Mouse (Mus musculus) neural tube, embryonic 13.5 days (tissue): ENCODE data around the gene Cdc6. TPM values are rescaled to one million over a fixed set of nuclear protein-coding genes. Genes with fewer than 3 reads are reported as not detected.

Experiments
- ATAC-seq: fragments of 200-750 bp; cut with Nextera tagmentation; 2 replicates; pipeline ENCODE4 v1.8.0; 2017; ENCODE audit warnings: low read depth, mild to moderate bottlenecking, moderate TSS enrichment, moderate library complexity
- H3K27ac ChIP-seq: fragments of 300-500 bp; sonication (generic); replicated peaks from 2 replicates; pipeline ENCODE4 v1.5.1; 2015; ENCODE audit warnings: moderate library complexity, mild to moderate bottlenecking, inconsistent platforms
- H3K27me3 ChIP-seq: fragments of 300-500 bp; sonication (generic); 2 replicates; pipeline ENCODE4 v1.6.1; 2015; ENCODE audit warnings: mild to moderate bottlenecking, inconsistent platforms
- H3K36me3 ChIP-seq: fragments of 300-500 bp; sonication (generic); 2 replicates; pipeline ENCODE4 v1.6.1; 2015; ENCODE audit warnings: mild to moderate bottlenecking, inconsistent platforms
- H3K4me1 ChIP-seq: fragments of 300-500 bp; sonication (generic); replicated peaks from 2 replicates; pipeline ENCODE4 v1.6.1; 2015; ENCODE audit warnings: inconsistent platforms
- H3K4me2 ChIP-seq: fragments of 300-500 bp; sonication (generic); 2 replicates; pipeline ENCODE4 v1.6.1; 2015; ENCODE audit warnings: inconsistent platforms, mild to moderate bottlenecking, moderate library complexity
- H3K4me3 ChIP-seq: fragments of 300-500 bp; sonication (generic); 2 replicates; pipeline ENCODE4 v1.5.1; 2015; ENCODE audit warnings: mild to moderate bottlenecking, inconsistent platforms
- H3K9ac ChIP-seq: fragments of 300-500 bp; sonication (generic); 2 replicates; pipeline ENCODE4 v1.6.1; 2015; ENCODE audit warnings: moderate library complexity, mild to moderate bottlenecking, inconsistent platforms
- H3K9me3 ChIP-seq: fragments of 300-500 bp; sonication (generic); 2 replicates; pipeline ENCODE4 v1.6.1; 2016; ENCODE audit warnings: inconsistent platforms
- WGBS: fragments of 180-500 bp; shearing (Covaris S2); methylation state at CpG from one replicate; pipeline ENCODE4 v1.1.7; 2015; 5-methylcytosine and 5-hydroxymethylcytosine counted together
- polyA plus RNA-seq: library from polyadenylated mRNA; unstranded; fragments of >200 nt; fragmentation: Nextera tagmentation; extraction: Ambion mirVana; gene quantifications from 2 replicates; pipeline ENCODE4 v1.2.1, GENCODE M21; 2015

Gene Cdc6
- polyA plus RNA-seq, 1 experiment from 2014 or later = 4.2 TPM

- no peaks in the 10 kb centered on the region for H3K36me3 ChIP-seq
- peak overlapping the region; percentile 76 for H3K9ac ChIP-seq
- H3K4me2 ChIP-seq = peak overlapping the region; percentile 87
- H3K9me3 ChIP-seq = no peaks in the 10 kb centered on the region
- peak overlapping the region; percentile 93 for H3K27ac ChIP-seq
- 2% methylated on average over 15 of the region's 15 CpGs for WGBS
- H3K4me3 ChIP-seq = peak overlapping the region; percentile 57
- peak; percentile 19 for ATAC-seq
- H3K27me3 ChIP-seq = no peaks in the 10 kb centered on the region
- peaks cover 90% of the 10 kb centered on the region for H3K4me1 ChIP-seq
Measured at GRCm38 (mm10) chr11:98941826-98942550, 34.4 kb downstream of the Cdc6 start.

GRCm38 (mm10) chr11:98942555-98942922 is 34.9 kb downstream of the Cdc6 start:
- no peak for ATAC-seq
- Histone ChIP-seq H3K9ac (peak overlapping the region; percentile 76), H3K4me2 (peak overlapping the region; percentile 87)

GRCm38 (mm10) chr11:98942923-98943641 is 35.5 kb downstream of the Cdc6 start:
- Histone ChIP-seq H3K4me2 (peak overlapping the region; percentile 87), H3K9me3 (no peaks in the 10 kb centered on the region), H3K9ac (peak overlapping the region; percentile 76), H3K27ac (peak overlapping the region; percentile 93), H3K36me3 (no peaks in the 10 kb centered on the region), H3K27me3 (no peaks in the 10 kb centered on the region), H3K4me1 (peaks cover 91% of the 10 kb centered on the region), H3K4me3 (no peak overlapping the region)
- peak; percentile 16; the same call in 1 of the 2 replicates for ATAC-seq
- WGBS = 68% methylated on average over 8 of the region's 8 CpGs

More at GRCm38 (mm10) chr11:98942555-98942922, 34.9 kb downstream of the Cdc6 start:
- Histone ChIP-seq H3K4me1 (peaks cover 93% of the 10 kb centered on the region), H3K27me3 (no peaks in the 10 kb centered on the region), H3K36me3 (no peaks in the 10 kb centered on the region), H3K9me3 (no peaks in the 10 kb centered on the region), H3K4me3 (peak overlapping the region; percentile 57), H3K27ac (peak overlapping the region; percentile 93)
- 45% methylated on average over 3 of the region's 3 CpGs for WGBS

- 32% methylated on average over 14 of the region's 14 CpGs for WGBS
- Histone ChIP-seq H3K4me1 (peaks cover 83% of the 10 kb centered on the region), H3K9ac (peak overlapping the region; percentile 76), H3K36me3 (no peaks in the 10 kb centered on the region), H3K27me3 (no peaks in the 10 kb centered on the region), H3K4me3 (no peak overlapping the region), H3K4me2 (peak overlapping the region; percentile 87), H3K9me3 (no peaks in the 10 kb centered on the region), H3K27ac (peak overlapping the region; percentile 93)
- ATAC-seq = no peak
Measured at GRCm38 (mm10) chr11:98943741-98944461, 36.3 kb downstream of the Cdc6 start.

- no peak for ATAC-seq
- Histone ChIP-seq H3K27ac (peak overlapping the region; percentile 93; the same call in 1 of the 2 replicates), H3K9ac (peak overlapping the region; percentile 38)
Measured at GRCm38 (mm10) chr11:98944897-98945604, 37.5 kb downstream of the Cdc6 start.

GRCm38 (mm10) chr11:98945605-98945977 is 38.0 kb downstream of the Cdc6 start:
- Histone ChIP-seq H3K4me1 (peaks cover 82% of the 10 kb centered on the region), H3K9ac (no peak overlapping the region), H3K36me3 (peaks cover 6% of the 10 kb centered on the region; the same call in 1 of the 2 replicates), H3K4me2 (no peak overlapping the region), H3K27me3 (no peaks in the 10 kb centered on the region), H3K9me3 (no peaks in the 10 kb centered on the region), H3K4me3 (no peak overlapping the region), H3K27ac (no peak overlapping the region)
- 70% methylated on average over 3 of the region's 3 CpGs for WGBS
- no peak for ATAC-seq

More at GRCm38 (mm10) chr11:98944897-98945604, 37.5 kb downstream of the Cdc6 start:
- H3K9me3 ChIP-seq = no peaks in the 10 kb centered on the region
- H3K4me1 ChIP-seq = peaks cover 82% of the 10 kb centered on the region
- H3K4me2 ChIP-seq = no peak overlapping the region
- WGBS = 44% methylated on average over 11 of the region's 11 CpGs
- 0 out of 2 replicates have a peak, but pooled peaks cover under 1% of the 10 kb centered on the region for H3K36me3 ChIP-seq
- no peak overlapping the region for H3K4me3 ChIP-seq
- H3K27me3 ChIP-seq = no peaks in the 10 kb centered on the region

GRCm38 (mm10) chr11:98947969-98948569 is 40.5 kb downstream of the Cdc6 start:
- no peak overlapping the region for H3K4me3 ChIP-seq
- peaks cover 7% of the 10 kb centered on the region; the same call in 1 of the 2 replicates for H3K36me3 ChIP-seq
- no peak overlapping the region; the same call in 1 of the 2 replicates for H3K27ac ChIP-seq
- no peak for ATAC-seq
- H3K9ac ChIP-seq = no peak overlapping the region
- H3K4me1 ChIP-seq = peaks cover 76% of the 10 kb centered on the region
- no peaks in the 10 kb centered on the region for H3K9me3 ChIP-seq
- H3K27me3 ChIP-seq = no peaks in the 10 kb centered on the region
- H3K4me2 ChIP-seq = no peak overlapping the region
- 79% methylated on average over 18 of the region's 18 CpGs for WGBS

- WGBS = 76% methylated on average over 11 of the region's 12 CpGs
- H3K4me1 ChIP-seq = peaks cover 75% of the 10 kb centered on the region
- no peak overlapping the region for H3K4me3 ChIP-seq
- H3K4me2 ChIP-seq = no peak overlapping the region
- no peaks in the 10 kb centered on the region for H3K9me3 ChIP-seq
- no peak for ATAC-seq
- peaks cover 7% of the 10 kb centered on the region; the same call in 1 of the 2 replicates for H3K36me3 ChIP-seq
- H3K27ac ChIP-seq = no peak overlapping the region
- H3K27me3 ChIP-seq = no peaks in the 10 kb centered on the region
- no peak overlapping the region for H3K9ac ChIP-seq
Measured at GRCm38 (mm10) chr11:98949242-98949957, 41.8 kb downstream of the Cdc6 start.

- H3K4me3 ChIP-seq = no peak overlapping the region
- H3K4me1 ChIP-seq = peaks cover 75% of the 10 kb centered on the region
- H3K9ac ChIP-seq = no peak overlapping the region
- WGBS = 90% methylated on average over 7 of the region's 7 CpGs
- no peak overlapping the region for H3K4me2 ChIP-seq
- H3K27me3 ChIP-seq = no peaks in the 10 kb centered on the region
- no peak overlapping the region for H3K27ac ChIP-seq
- ATAC-seq = no peak
- no peaks in the 10 kb centered on the region for H3K9me3 ChIP-seq
- peaks cover 7% of the 10 kb centered on the region; the same call in 1 of the 2 replicates for H3K36me3 ChIP-seq
Measured at GRCm38 (mm10) chr11:98949958-98950460, 42.4 kb downstream of the Cdc6 start.

- no peak for ATAC-seq
- Histone ChIP-seq H3K27me3 (no peaks in the 10 kb centered on the region), H3K9ac (no peak overlapping the region), H3K27ac (peak overlapping the region; percentile 75; the same call in 1 of the 2 replicates), H3K4me1 (peaks cover 75% of the 10 kb centered on the region), H3K4me2 (no peak overlapping the region), H3K36me3 (peaks cover 7% of the 10 kb centered on the region; the same call in 1 of the 2 replicates), H3K4me3 (no peak overlapping the region), H3K9me3 (no peaks in the 10 kb centered on the region)
- WGBS = 93% methylated on average over 9 of the region's 9 CpGs
Measured at GRCm38 (mm10) chr11:98950484-98950883, 42.9 kb downstream of the Cdc6 start.
